Mouse (Mus musculus): ENCODE data around the gene Anxa3. TPM values are rescaled to one million over a fixed set of nuclear protein-coding genes. Genes with fewer than 3 reads are reported as not detected.
A peak's percentile ranks its signal among the peaks of the same experiment; 100 is the strongest.

Anxa3 gene
- polyA plus RNA-seq, 1 experiment from 2014 or later = 28.9 TPM

- no peaks in the 10 kb centered on the region for H3K27me3 ChIP-seq (replicated peaks; ENCODE audit: low read depth, poor library complexity, severe bottlenecking)
- no peak overlapping the region for H3K4me3 ChIP-seq
- no peaks in the 10 kb centered on the region for H3K36me3 ChIP-seq (replicated peaks)
- H3K9me3 ChIP-seq = no peaks in the 10 kb centered on the region
- 0 out of 2 replicates have a peak, but pooled peaks cover 5% of the 10 kb centered on the region for H3K4me1 ChIP-seq
- no peak overlapping the region for H3K27ac ChIP-seq (replicated peaks)
- no peak for DNase-seq (ENCODE audit: low spot score)
- WGBS = 85% methylated on average over 3 of the region's 3 CpGs
Observed at GRCm38 (mm10) chr5:96854350-96854749, 61.2 kb downstream of the Anxa3 start.

GRCm38 (mm10) chr5:96859938-96860337 is 66.8 kb downstream of the Anxa3 start:
- no peaks in the 10 kb centered on the region for H3K9me3 ChIP-seq
- H3K36me3 ChIP-seq (replicated peaks) = no peaks in the 10 kb centered on the region
- no peak for DNase-seq (ENCODE audit: low spot score)
- no peaks in the 10 kb centered on the region for H3K4me1 ChIP-seq
- WGBS = 85% methylated on average over 1 of the region's 1 CpGs
- H3K27ac ChIP-seq (replicated peaks) = no peak overlapping the region
- H3K27me3 ChIP-seq (replicated peaks; ENCODE audit: low read depth, poor library complexity, severe bottlenecking) = no peaks in the 10 kb centered on the region
- H3K4me3 ChIP-seq = no peak overlapping the region

GRCm38 (mm10) chr5:96867171-96867570 is 74.0 kb downstream of the Anxa3 start:
- H3K36me3 ChIP-seq (replicated peaks) = no peaks in the 10 kb centered on the region
- no peak overlapping the region for H3K4me3 ChIP-seq
- H3K27ac ChIP-seq (replicated peaks) = no peak overlapping the region
- no peak for DNase-seq (ENCODE audit: low spot score)
- no peaks in the 10 kb centered on the region for H3K9me3 ChIP-seq
- 0 out of 2 replicates have a peak, but pooled peaks cover 2% of the 10 kb centered on the region for H3K4me1 ChIP-seq
- 88% methylated on average over 4 of the region's 4 CpGs for WGBS
- H3K27me3 ChIP-seq (replicated peaks; ENCODE audit: low read depth, poor library complexity, severe bottlenecking) = no peaks in the 10 kb centered on the region

GRCm38 (mm10) chr5:96868893-96869292 is 75.8 kb downstream of the Anxa3 start:
- Histone ChIP-seq H3K27me3 (replicated peaks; ENCODE audit: low read depth, poor library complexity, severe bottlenecking) (no peaks in the 10 kb centered on the region), H3K27ac (replicated peaks) (no peak overlapping the region), H3K4me1 (0 out of 2 replicates have a peak, but pooled peaks cover 2% of the 10 kb centered on the region), H3K4me3 (no peak overlapping the region), H3K36me3 (replicated peaks) (no peaks in the 10 kb centered on the region), H3K9me3 (no peaks in the 10 kb centered on the region)
- 71% methylated on average over 6 of the region's 6 CpGs for WGBS
- DNase-seq (ENCODE audit: low spot score) = peak; percentile 30

- no peaks in the 10 kb centered on the region for H3K36me3 ChIP-seq (replicated peaks)
- no peaks in the 10 kb centered on the region for H3K27me3 ChIP-seq (replicated peaks; ENCODE audit: low read depth, poor library complexity, severe bottlenecking)
- DNase-seq (ENCODE audit: low spot score) = no peak
- H3K9me3 ChIP-seq = no peaks in the 10 kb centered on the region
- no peak overlapping the region for H3K27ac ChIP-seq (replicated peaks)
- WGBS = 89% methylated on average over 12 of the region's 12 CpGs
- 0 out of 2 replicates have a peak, but pooled peaks cover 2% of the 10 kb centered on the region for H3K4me1 ChIP-seq
- no peak overlapping the region for H3K4me3 ChIP-seq
Observed at GRCm38 (mm10) chr5:96870996-96871395, 77.9 kb downstream of the Anxa3 start.

GRCm38 (mm10) chr5:96878178-96878577 is 85.0 kb downstream of the Anxa3 start:
- no peak overlapping the region for H3K4me3 ChIP-seq
- no peaks in the 10 kb centered on the region for H3K36me3 ChIP-seq (replicated peaks)
- WGBS = 94% methylated on average over 1 of the region's 1 CpGs

GRCm38 (mm10) chr5:96878851-96879540 is 85.9 kb downstream of the Anxa3 start:
- WGBS = 92% methylated on average over 11 of the region's 11 CpGs

More at GRCm38 (mm10) chr5:96878178-96878577, 85.0 kb downstream of the Anxa3 start:
- H3K27ac ChIP-seq (replicated peaks) = no peak overlapping the region
- H3K27me3 ChIP-seq (replicated peaks; ENCODE audit: low read depth, poor library complexity, severe bottlenecking) = no peaks in the 10 kb centered on the region
- peak; percentile 29 for DNase-seq (ENCODE audit: low spot score)
- 0 out of 2 replicates have a peak, but pooled peaks cover 5% of the 10 kb centered on the region for H3K9me3 ChIP-seq
- H3K4me1 ChIP-seq = peaks cover 6% of the 10 kb centered on the region; the same call in 1 of the 2 replicates

GRCm38 (mm10) chr5:96880231-96880630 is 87.1 kb downstream of the Anxa3 start:
- Histone ChIP-seq H3K27ac (replicated peaks) (no peak overlapping the region), H3K4me3 (no peak overlapping the region), H3K36me3 (replicated peaks) (no peaks in the 10 kb centered on the region), H3K4me1 (peaks cover 6% of the 10 kb centered on the region; the same call in 1 of the 2 replicates), H3K27me3 (replicated peaks; ENCODE audit: low read depth, poor library complexity, severe bottlenecking) (no peaks in the 10 kb centered on the region), H3K9me3 (0 out of 2 replicates have a peak, but pooled peaks cover 5% of the 10 kb centered on the region)
- WGBS = 56% methylated on average over 5 of the region's 5 CpGs
- no peak for DNase-seq (ENCODE audit: low spot score)

More at GRCm38 (mm10) chr5:96878851-96879540, 85.9 kb downstream of the Anxa3 start:
- Histone ChIP-seq H3K27me3 (replicated peaks; ENCODE audit: low read depth, poor library complexity, severe bottlenecking) (no peaks in the 10 kb centered on the region), H3K4me3 (no peak overlapping the region), H3K9me3 (0 out of 2 replicates have a peak, but pooled peaks cover 5% of the 10 kb centered on the region), H3K36me3 (replicated peaks) (no peaks in the 10 kb centered on the region), H3K27ac (replicated peaks) (no peak overlapping the region), H3K4me1 (peaks cover 6% of the 10 kb centered on the region; the same call in 1 of the 2 replicates)
- no peak for DNase-seq (ENCODE audit: low spot score)

- Histone ChIP-seq H3K27ac (replicated peaks) (no peak overlapping the region), H3K27me3 (replicated peaks; ENCODE audit: low read depth, poor library complexity, severe bottlenecking) (no peaks in the 10 kb centered on the region), H3K4me3 (no peak overlapping the region), H3K36me3 (replicated peaks) (no peaks in the 10 kb centered on the region), H3K4me1 (peaks cover 6% of the 10 kb centered on the region; the same call in 1 of the 2 replicates), H3K9me3 (0 out of 2 replicates have a peak, but pooled peaks cover 5% of the 10 kb centered on the region)
- WGBS = 73% methylated on average over 3 of the region's 3 CpGs
- no peak for DNase-seq (ENCODE audit: low spot score)
Observed at GRCm38 (mm10) chr5:96881118-96881517, 88.0 kb downstream of the Anxa3 start.

GRCm38 (mm10) chr5:96881613-96882012 is 88.5 kb downstream of the Anxa3 start:
- Histone ChIP-seq H3K27me3 (replicated peaks; ENCODE audit: low read depth, poor library complexity, severe bottlenecking) (no peaks in the 10 kb centered on the region), H3K27ac (replicated peaks) (no peak overlapping the region), H3K4me3 (no peak overlapping the region), H3K36me3 (replicated peaks) (no peaks in the 10 kb centered on the region), H3K4me1 (peaks cover 6% of the 10 kb centered on the region; the same call in 1 of the 2 replicates), H3K9me3 (0 out of 2 replicates have a peak, but pooled peaks cover 5% of the 10 kb centered on the region)
- DNase-seq (ENCODE audit: low spot score) = no peak
- 78% methylated on average over 3 of the region's 3 CpGs for WGBS

- no peaks in the 10 kb centered on the region for H3K9me3 ChIP-seq
- H3K27me3 ChIP-seq (replicated peaks; ENCODE audit: low read depth, poor library complexity, severe bottlenecking) = no peaks in the 10 kb centered on the region
- H3K4me3 ChIP-seq = no peak overlapping the region
- H3K36me3 ChIP-seq (replicated peaks) = no peaks in the 10 kb centered on the region
- 86% methylated on average over 7 of the region's 7 CpGs for WGBS
- DNase-seq (ENCODE audit: low spot score) = no peak
- H3K27ac ChIP-seq (replicated peaks) = no peak overlapping the region
- peaks cover 5% of the 10 kb centered on the region; the same call in 1 of the 2 replicates for H3K4me1 ChIP-seq
Observed at GRCm38 (mm10) chr5:96885202-96885601, 92.1 kb downstream of the Anxa3 start.

GRCm38 (mm10) chr5:96888396-96888795 is 95.3 kb downstream of the Anxa3 start:
- H3K36me3 ChIP-seq (replicated peaks) = no peaks in the 10 kb centered on the region
- no peaks in the 10 kb centered on the region for H3K27me3 ChIP-seq (replicated peaks; ENCODE audit: low read depth, poor library complexity, severe bottlenecking)
- H3K27ac ChIP-seq (replicated peaks) = no peak overlapping the region
- 87% methylated on average over 3 of the region's 3 CpGs for WGBS
- DNase-seq (ENCODE audit: low spot score) = no peak
- H3K4me3 ChIP-seq = no peak overlapping the region
- no peaks in the 10 kb centered on the region for H3K4me1 ChIP-seq
- no peaks in the 10 kb centered on the region for H3K9me3 ChIP-seq

GRCm38 (mm10) chr5:96890367-96890766 is 97.2 kb downstream of the Anxa3 start:
- Histone ChIP-seq H3K27me3 (replicated peaks; ENCODE audit: low read depth, poor library complexity, severe bottlenecking) (no peaks in the 10 kb centered on the region), H3K36me3 (replicated peaks) (no peaks in the 10 kb centered on the region), H3K27ac (replicated peaks) (no peak overlapping the region), H3K9me3 (no peaks in the 10 kb centered on the region), H3K4me3 (no peak overlapping the region), H3K4me1 (no peaks in the 10 kb centered on the region)
- no peak for DNase-seq (ENCODE audit: low spot score)
- WGBS = 83% methylated on average over 5 of the region's 5 CpGs

Measured in embryonic facial prominence, embryonic 10.5 days (tissue).